In genomic region chr14:58300411-58300887, GRCm38 (mm10) we compare ENCODE assay signal across 9 mouse cellular contexts.
DNase-seq lines count a peak whose midpoint lies in the region; ATAC-seq lines count a peak whose summit lies in the region.
"Had no signal": no experiment of that assay in that cellular context is flagged by ENCODE, and none has a peak within 500 bp of the region (broad histone marks: within the 10 kb centered on the region; RNA-seq: fewer than 3 reads in every experiment).

No protein-coding gene starts in this region.

- no peaks in the 10 kb centered on the region for H3K4me1 ChIP-seq in kidney, embryonic 16.5 days (ENCODE audit: insufficient read depth, low read length)
- H3K4me1 ChIP-seq in embryonic facial prominence, embryonic 13.5 days = 0 out of 2 replicates have a peak, but pooled peaks cover 8% of the 10 kb centered on the region
- H3K4me1 ChIP-seq in heart, embryonic 14.5 days (ENCODE audit: control insufficient read depth in 2 of 2, insufficient read depth in 2 of 2, low read length in 2 of 2) = peaks cover 16 to 21% of the 10 kb centered on the region in 2 experiments
- H3K4me1 ChIP-seq: forebrain, embryonic 15.5 days; liver, embryonic 15.5 days had no signal

- H3K27me3 ChIP-seq in kidney, embryonic 16.5 days (ENCODE audit: insufficient read depth, low read length) = no peaks in the 10 kb centered on the region
- no peaks in the 10 kb centered on the region for H3K27me3 ChIP-seq in embryonic facial prominence, embryonic 13.5 days
- H3K27me3 ChIP-seq in heart, embryonic 14.5 days (ENCODE audit: control insufficient read depth, insufficient read depth, low read length) = no peaks in the 10 kb centered on the region
- H3K27me3 ChIP-seq: forebrain, embryonic 15.5 days; liver, embryonic 15.5 days had no signal

- no peak overlapping the region for H3K9ac ChIP-seq in kidney, embryonic 16.5 days (replicated peaks; ENCODE audit: low read length)
- no peak overlapping the region for H3K9ac ChIP-seq in embryonic facial prominence, embryonic 13.5 days
- 0 out of 2 replicates have a peak overlapping the region, but pooled peaks have one; percentile 25 for H3K9ac ChIP-seq in heart, embryonic 14.5 days (ENCODE audit: low read length)
- H3K9ac ChIP-seq: forebrain, embryonic 15.5 days; liver, embryonic 15.5 days had no signal

- H3K27ac ChIP-seq in kidney, embryonic 16.5 days (ENCODE audit: low read length) = no peak overlapping the region
- no peak overlapping the region for H3K27ac ChIP-seq in embryonic facial prominence, embryonic 13.5 days
- peak overlapping the region; percentile 85 to 87 for H3K27ac ChIP-seq in heart, embryonic 14.5 days (replicated peaks in 1 of 2; ENCODE audit: control insufficient read depth in 1 of 2, insufficient read depth in 1 of 2, low read depth in 2 of 2, low read length in 2 of 2)
- H3K27ac ChIP-seq: forebrain, embryonic 15.5 days; liver, embryonic 15.5 days had no signal

- 45% methylated on average over 10 of the region's 10 CpGs for WGBS in kidney, embryonic 16.5 days
- WGBS in embryonic facial prominence, embryonic 13.5 days = 53% methylated on average over 10 of the region's 10 CpGs
- 22% methylated on average over 10 of the region's 10 CpGs for WGBS in heart, embryonic 14.5 days

- ATAC-seq in kidney, embryonic 16.5 days (ENCODE audit: low FRiP score, low TSS enrichment) = 0 out of 2 replicates have a peak, but pooled peaks have one; percentile 19
- 0 out of 2 replicates have a peak, but pooled peaks have one; percentile 48 for ATAC-seq in embryonic facial prominence, embryonic 13.5 days (ENCODE audit: insufficient number of reproducible peaks, insufficient read depth, low FRiP score, low TSS enrichment, low read depth)
- peak; percentile 88 for ATAC-seq in heart, embryonic 14.5 days (ENCODE audit: insufficient number of reproducible peaks, insufficient read depth, low FRiP score, low read depth)
- ATAC-seq: forebrain, embryonic 15.5 days had no signal

- no peak overlapping the region for H3K4me2 ChIP-seq in kidney, embryonic 16.5 days (replicated peaks; ENCODE audit: low read depth, low read length)
- H3K4me2 ChIP-seq in embryonic facial prominence, embryonic 13.5 days = no peak overlapping the region
- peak overlapping the region; percentile 46 for H3K4me2 ChIP-seq in heart, embryonic 14.5 days (ENCODE audit: low read length)
- H3K4me2 ChIP-seq: forebrain, embryonic 15.5 days; liver, embryonic 15.5 days had no signal

- intact Hi-C loops in gastrocnemius, postnatal 14 days (cut with DNase I; ENCODE audit: low total_unique reads) = no loop called here

- no peaks in the 10 kb centered on the region for H3K9me3 ChIP-seq in kidney, embryonic 16.5 days (ENCODE audit: low read length)
- H3K9me3 ChIP-seq in embryonic facial prominence, embryonic 13.5 days = no peaks in the 10 kb centered on the region
- H3K9me3 ChIP-seq in heart, embryonic 14.5 days (ENCODE audit: control insufficient read depth, low read length) = no peaks in the 10 kb centered on the region
- H3K9me3 ChIP-seq: forebrain, embryonic 15.5 days; liver, embryonic 15.5 days had no signal

- no peak for DNase-seq in kidney, adult 8-10 months
- peak; percentile 25 for DNase-seq in ovary, postnatal 36 days (ENCODE audit: low spot score)
- no peak for DNase-seq in gastrocnemius, postnatal 14 days
- DNase-seq in thymus, postnatal 36 days = no peak

- H3K4me3 ChIP-seq in kidney, embryonic 16.5 days (ENCODE audit: low read length) = no peak overlapping the region
- H3K4me3 ChIP-seq in embryonic facial prominence, embryonic 13.5 days = no peak overlapping the region
- no peak overlapping the region for H3K4me3 ChIP-seq in heart, embryonic 14.5 days (ENCODE audit: control insufficient read depth in 1 of 2, insufficient read depth in 1 of 2, low read depth in 1 of 2, low read length in 2 of 2)
- H3K4me3 ChIP-seq: forebrain, embryonic 15.5 days; liver, embryonic 15.5 days had no signal

- H3K36me3 ChIP-seq in kidney, embryonic 16.5 days (ENCODE audit: insufficient read depth, low read length) = no peaks in the 10 kb centered on the region
- no peaks in the 10 kb centered on the region for H3K36me3 ChIP-seq in embryonic facial prominence, embryonic 13.5 days
- H3K36me3 ChIP-seq in heart, embryonic 14.5 days (ENCODE audit: control insufficient read depth, insufficient read depth, low read length) = no peaks in the 10 kb centered on the region
- H3K36me3 ChIP-seq: forebrain, embryonic 15.5 days; liver, embryonic 15.5 days had no signal

Comparison
In these comparisons a context has a peak if more than half of its experiments do, and no peak if none do; other contexts are left out.
1. ATAC-seq: peak in every context shown above with its lines; median percentile 88 in heart, embryonic 14.5 days; 48 in embryonic facial prominence, embryonic 13.5 days; 19 in kidney, embryonic 16.5 days.
2. H3K27ac ChIP-seq: peak in heart, embryonic 14.5 days (2 of 2); none in kidney, embryonic 16.5 days (single experiment) and embryonic facial prominence, embryonic 13.5 days (single experiment).